Mouse (Mus musculus): ENCODE measurements around the gene H2al1j. TPM values are rescaled to one million over a fixed set of nuclear protein-coding genes. Genes with fewer than 3 reads are reported as not detected.
"Not testable (repeated sequence)": the region's sequence is repeated elsewhere in the genome, so short reads cannot be mapped to it uniquely, and the experiment has no call there.

The H2al1j gene
- total RNA-seq (2021) = not detected
- long read RNA-seq, experiment 1 = 0 reads
- long read RNA-seq, experiment 2 = 0 reads

GRCm38 (mm10) chrX:11327522-11327921, at the start of gene H2al1j:
Gene H2al1j (plus strand): TSS chrX:11327822.
- intact Hi-C loops (cut with DNase I; ENCODE audit: low total_unique reads) = not testable (repeated sequence)

GRCm38 (mm10) chrX:11280741-11281140, 46.9 kb upstream of the H2al1j start:
- DNase-seq = no peak
- intact Hi-C loops (cut with DNase I; ENCODE audit: low total_unique reads) = no loop called here

More at GRCm38 (mm10) chrX:11327522-11327921, at the start of gene H2al1j:
- DNase-seq = not testable (repeated sequence)

- DNase-seq = peak; percentile 7
- intact Hi-C loops (cut with DNase I; ENCODE audit: low total_unique reads) = no loop called here
Measured at GRCm38 (mm10) chrX:11288306-11288882, 39.2 kb upstream of the H2al1j start.

- DNase-seq = no peak
- intact Hi-C loops (cut with DNase I; ENCODE audit: low total_unique reads) = no loop called here
Measured at GRCm38 (mm10) chrX:11289244-11289643, 38.4 kb upstream of the H2al1j start.

- intact Hi-C loops (cut with DNase I; ENCODE audit: low total_unique reads); DNase-seq: not testable (repeated sequence)
Measured at GRCm38 (mm10) chrX:11298957-11299356, 28.7 kb upstream of the H2al1j start, which contains the start of gene H2al1a. Gene H2al1a (plus strand): TSS chrX:11299257.

GRCm38 (mm10) chrX:11302132-11302531, 25.5 kb upstream of the H2al1j start, which contains the start of gene H2al1b:
Gene H2al1b (plus strand): TSS chrX:11302432.
- intact Hi-C loops (cut with DNase I; ENCODE audit: low total_unique reads); DNase-seq: not testable (repeated sequence)

GRCm38 (mm10) chrX:11305355-11305754, 22.3 kb upstream of the H2al1j start, which contains the start of gene H2al1c:
Gene H2al1c (plus strand): TSS chrX:11305655.
- intact Hi-C loops (cut with DNase I; ENCODE audit: low total_unique reads) = not testable (repeated sequence)

GRCm38 (mm10) chrX:11308524-11308923, 19.1 kb upstream of the H2al1j start, which contains the start of gene H2al1d:
Gene H2al1d (plus strand): TSS chrX:11308824.
- DNase-seq; intact Hi-C loops (cut with DNase I; ENCODE audit: low total_unique reads): not testable (repeated sequence)

More at GRCm38 (mm10) chrX:11305355-11305754, 22.3 kb upstream of the H2al1j start, which contains the start of gene H2al1c:
- not testable (repeated sequence) for DNase-seq

GRCm38 (mm10) chrX:11311634-11312033, 16.0 kb upstream of the H2al1j start, which contains the start of gene H2al1e:
Gene H2al1e (plus strand): TSS chrX:11311934.
- DNase-seq; intact Hi-C loops (cut with DNase I; ENCODE audit: low total_unique reads): not testable (repeated sequence)

GRCm38 (mm10) chrX:11314858-11315257, 12.8 kb upstream of the H2al1j start, which contains the start of gene H2al1f:
Gene H2al1f (plus strand): TSS chrX:11315158.
- intact Hi-C loops (cut with DNase I; ENCODE audit: low total_unique reads); DNase-seq: not testable (repeated sequence)

- DNase-seq; intact Hi-C loops (cut with DNase I; ENCODE audit: low total_unique reads): not testable (repeated sequence)
Measured at GRCm38 (mm10) chrX:11317956-11318355, 9.7 kb upstream of the H2al1j start, which contains the start of gene H2al1g. Gene H2al1g (plus strand): TSS chrX:11318256.

GRCm38 (mm10) chrX:11321192-11321591, 6.4 kb upstream of the H2al1j start, which contains the start of gene H2al1h:
Gene H2al1h (plus strand): TSS chrX:11321492.
- intact Hi-C loops (cut with DNase I; ENCODE audit: low total_unique reads) = not testable (repeated sequence)

GRCm38 (mm10) chrX:11324359-11324758, 3.3 kb upstream of the H2al1j start, which contains the start of gene H2al1i:
Gene H2al1i (plus strand): TSS chrX:11324659.
- intact Hi-C loops (cut with DNase I; ENCODE audit: low total_unique reads); DNase-seq: not testable (repeated sequence)

More at GRCm38 (mm10) chrX:11321192-11321591, 6.4 kb upstream of the H2al1j start, which contains the start of gene H2al1h:
- not testable (repeated sequence) for DNase-seq

GRCm38 (mm10) chrX:11345762-11346161, 18.1 kb downstream of the H2al1j start:
- no peak for DNase-seq
- intact Hi-C loops (cut with DNase I; ENCODE audit: low total_unique reads) = no loop called here

GRCm38 (mm10) chrX:11346756-11347155, 19.1 kb downstream of the H2al1j start:
- intact Hi-C loops (cut with DNase I; ENCODE audit: low total_unique reads) = no loop called here
- DNase-seq = no peak

- no peak for DNase-seq
- intact Hi-C loops (cut with DNase I; ENCODE audit: low total_unique reads) = no loop called here
Measured at GRCm38 (mm10) chrX:11360823-11361222, 33.2 kb downstream of the H2al1j start.

GRCm38 (mm10) chrX:11361261-11361660, 33.6 kb downstream of the H2al1j start:
- intact Hi-C loops (cut with DNase I; ENCODE audit: low total_unique reads) = no loop called here
- DNase-seq = no peak

GRCm38 (mm10) chrX:11363890-11364289, 36.3 kb downstream of the H2al1j start:
- intact Hi-C loops (cut with DNase I; ENCODE audit: low total_unique reads) = no loop called here
- DNase-seq = no peak

- no peak for DNase-seq
- intact Hi-C loops (cut with DNase I; ENCODE audit: low total_unique reads) = no loop called here
Measured at GRCm38 (mm10) chrX:11365151-11365550, 37.5 kb downstream of the H2al1j start.

Measured in gastrocnemius, postnatal 14 days (tissue).